Mouse (Mus musculus): ENCODE data around the gene Slc39a11.
A peak's percentile ranks its signal among the peaks of the same experiment; 100 is the strongest.

The Slc39a11 gene

GRCm38 (mm10) chr11:113232049-113232448 lies 417.8 kb downstream of the Slc39a11 start:
- no peak for DNase-seq (ENCODE audit: low read depth)

GRCm38 (mm10) chr11:113230410-113231132 lies 419.3 kb downstream of the Slc39a11 start:
- no peak for DNase-seq (ENCODE audit: low read depth)

- no peak for DNase-seq (ENCODE audit: low read depth)
Observed at GRCm38 (mm10) chr11:113225748-113226147, 424.1 kb downstream of the Slc39a11 start.

GRCm38 (mm10) chr11:113223756-113224323 lies 426.0 kb downstream of the Slc39a11 start:
- DNase-seq (ENCODE audit: low read depth) = no peak

- no peak for DNase-seq (ENCODE audit: low read depth)
Observed at GRCm38 (mm10) chr11:113221267-113222195, 428.3 kb downstream of the Slc39a11 start.

- DNase-seq (ENCODE audit: low read depth) = no peak
Observed at GRCm38 (mm10) chr11:113220649-113221048, 429.2 kb downstream of the Slc39a11 start.

- no peak for DNase-seq (ENCODE audit: low read depth)
Observed at GRCm38 (mm10) chr11:113214741-113215140, 435.1 kb downstream of the Slc39a11 start.

GRCm38 (mm10) chr11:113212390-113213025 lies 437.4 kb downstream of the Slc39a11 start:
- DNase-seq (ENCODE audit: low read depth) = no peak

GRCm38 (mm10) chr11:113209220-113209878 lies 440.5 kb downstream of the Slc39a11 start:
- no peak for DNase-seq (ENCODE audit: low read depth)

- no peak for DNase-seq (ENCODE audit: low read depth)
Observed at GRCm38 (mm10) chr11:113208521-113209072, 441.3 kb downstream of the Slc39a11 start.

- no peak for DNase-seq (ENCODE audit: low read depth)
Observed at GRCm38 (mm10) chr11:113207966-113208365, 441.9 kb downstream of the Slc39a11 start.

- no peak for DNase-seq (ENCODE audit: low read depth)
Observed at GRCm38 (mm10) chr11:113206099-113206498, 443.8 kb downstream of the Slc39a11 start.

- DNase-seq (ENCODE audit: low read depth) = no peak
Observed at GRCm38 (mm10) chr11:113203008-113203407, 446.9 kb downstream of the Slc39a11 start.

- peak; percentile 77 for DNase-seq (ENCODE audit: low read depth)
Observed at GRCm38 (mm10) chr11:113201470-113201997, 448.3 kb downstream of the Slc39a11 start.

- no peak for DNase-seq (ENCODE audit: low read depth)
Observed at GRCm38 (mm10) chr11:113200901-113201300, 449.0 kb downstream of the Slc39a11 start.

- DNase-seq (ENCODE audit: low read depth) = no peak
Observed at GRCm38 (mm10) chr11:113198586-113198985, 451.3 kb downstream of the Slc39a11 start.

- DNase-seq (ENCODE audit: low read depth) = no peak
Observed at GRCm38 (mm10) chr11:113197624-113198023, 452.3 kb downstream of the Slc39a11 start.

- no peak for DNase-seq (ENCODE audit: low read depth)
Observed at GRCm38 (mm10) chr11:113196234-113197007, 453.5 kb downstream of the Slc39a11 start.

Data from fibroblast of lung, adult 2 months (primary cell).